Mouse (Mus musculus): ENCODE measurements around the gene Foxa3.

Foxa3 gene

GRCm38 (mm10) chr7:19000421-19000820, 22.9 kb downstream of the Foxa3 start:
- no peak for DNase-seq (ENCODE audit: extremely low read depth, low read depth)

- no peak for DNase-seq (ENCODE audit: extremely low read depth, low read depth)
Measured at GRCm38 (mm10) chr7:18998835-18999234, 24.5 kb downstream of the Foxa3 start.

- DNase-seq (ENCODE audit: extremely low read depth, low read depth), result no peak
Measured at GRCm38 (mm10) chr7:18993036-18993435, 30.3 kb downstream of the Foxa3 start.

- no peak for DNase-seq (ENCODE audit: extremely low read depth, low read depth)
Measured at GRCm38 (mm10) chr7:18992294-18992675, 31.1 kb downstream of the Foxa3 start.

GRCm38 (mm10) chr7:18991660-18992293, 31.6 kb downstream of the Foxa3 start:
- no peak for DNase-seq (ENCODE audit: extremely low read depth, low read depth)

GRCm38 (mm10) chr7:18990601-18991295, 32.6 kb downstream of the Foxa3 start, which contains the start of gene Mypop:
Gene Mypop, plus strand, starts transcription at chr7:18991245.
- DNase-seq (ENCODE audit: extremely low read depth, low read depth), result peak; percentile 98

GRCm38 (mm10) chr7:18989995-18990394, 33.3 kb downstream of the Foxa3 start:
- DNase-seq (ENCODE audit: extremely low read depth, low read depth), result no peak

- no peak for DNase-seq (ENCODE audit: extremely low read depth, low read depth)
Measured at GRCm38 (mm10) chr7:18988780-18989179, 34.6 kb downstream of the Foxa3 start.

- no peak for DNase-seq (ENCODE audit: extremely low read depth, low read depth)
Measured at GRCm38 (mm10) chr7:18987747-18988146, 35.6 kb downstream of the Foxa3 start.

GRCm38 (mm10) chr7:18987100-18987499, 36.2 kb downstream of the Foxa3 start, which contains the start of gene Nanos2:
Gene Nanos2, plus strand, starts transcription at chr7:18987400.
- DNase-seq (ENCODE audit: extremely low read depth, low read depth), result no peak

GRCm38 (mm10) chr7:18986503-18986902, 36.8 kb downstream of the Foxa3 start:
- DNase-seq (ENCODE audit: extremely low read depth, low read depth), result no peak

GRCm38 (mm10) chr7:18978381-18978780, 45.0 kb downstream of the Foxa3 start:
- DNase-seq (ENCODE audit: extremely low read depth, low read depth), result no peak

GRCm38 (mm10) chr7:18970956-18971355, 52.4 kb downstream of the Foxa3 start:
- DNase-seq (ENCODE audit: extremely low read depth, low read depth), result no peak

- no peak for DNase-seq (ENCODE audit: extremely low read depth, low read depth)
Measured at GRCm38 (mm10) chr7:18967603-18968002, 55.7 kb downstream of the Foxa3 start.

GRCm38 (mm10) chr7:18965312-18965711, 58.0 kb downstream of the Foxa3 start:
- DNase-seq (ENCODE audit: extremely low read depth, low read depth), result no peak

- DNase-seq (ENCODE audit: extremely low read depth, low read depth), result no peak
Measured at GRCm38 (mm10) chr7:18963294-18963843, 60.0 kb downstream of the Foxa3 start.

Data from MEL-GATA-1-ER (cell line).